Mouse (Mus musculus): ENCODE data around the gene Angptl6. TPM values are rescaled to one million over a fixed set of nuclear protein-coding genes. Genes with fewer than 3 reads are reported as not detected.
A peak's percentile ranks its signal among the peaks of the same experiment; 100 is the strongest.

Gene Angptl6
- polyA plus RNA-seq, 2 experiments: 6.8 to 8.1 TPM

- Histone ChIP-seq H3K4me3 (ENCODE audit: insufficient read depth in 1 of 2, low read depth in 2 of 2, low read length in 2 of 2) (no peak overlapping the region), H3K27me3 (ENCODE audit: control insufficient read depth, insufficient read depth, low read length) (no peaks in the 10 kb centered on the region), H3K27ac (no peak overlapping the region), H3K36me3 (replicated peaks; ENCODE audit: control insufficient read depth, insufficient read depth, low read depth) (peaks cover 30% of the 10 kb centered on the region), H3K4me1 (replicated peaks; ENCODE audit: control insufficient read depth in 2 of 2, insufficient read depth in 2 of 2, low read length in 1 of 2) (peaks cover 9 to 15% of the 10 kb centered on the region in 2 experiments), H3K9me3 (ENCODE audit: control insufficient read depth, low read length) (no peaks in the 10 kb centered on the region; the same call in 1 of the 2 replicates), H3K9ac (replicated peaks) (no peak overlapping the region), H3K4me2 (ENCODE audit: low read depth) (peak overlapping the region; percentile 82)
- no peak for DNase-seq (ENCODE audit: low read depth in 3 of 3, low spot score in 3 of 3)
- TF ChIP-seq CTCF (IDR thresholded peaks at IDR 0.05; ENCODE audit: low read depth): no peak
- TF ChIP-seq EP300 (IDR thresholded peaks at IDR 0.05; ENCODE audit: low read depth): no peak
- 84% methylated on average over 6 of the region's 6 CpGs for WGBS (ENCODE audit: insufficient replicate concordance)
- no peak for ATAC-seq (ENCODE audit: insufficient read depth)
These were observed 7.7 kb upstream of the Angptl6 start for GRCm38 (mm10) chr9:20887191-20887590.

- Histone ChIP-seq H3K9ac (replicated peaks) (no peak overlapping the region), H3K36me3 (replicated peaks; ENCODE audit: control insufficient read depth, insufficient read depth, low read depth) (peaks cover 24% of the 10 kb centered on the region), H3K4me3 (ENCODE audit: insufficient read depth in 1 of 2, low read depth in 2 of 2, low read length in 2 of 2) (no peak overlapping the region), H3K27me3 (ENCODE audit: control insufficient read depth, insufficient read depth, low read length) (no peaks in the 10 kb centered on the region), H3K27ac (no peak overlapping the region), H3K4me2 (ENCODE audit: low read depth) (no peak overlapping the region), H3K9me3 (ENCODE audit: control insufficient read depth, low read length) (no peaks in the 10 kb centered on the region; the same call in 1 of the 2 replicates), H3K4me1 (replicated peaks; ENCODE audit: control insufficient read depth in 2 of 2, insufficient read depth in 2 of 2, low read length in 1 of 2) (peaks cover 9 to 15% of the 10 kb centered on the region in 2 experiments)
- DNase-seq (ENCODE audit: low read depth in 3 of 3, low spot score in 3 of 3): no peak
- 85% methylated on average over 2 of the region's 2 CpGs for WGBS (ENCODE audit: insufficient replicate concordance)
- TF ChIP-seq EP300 (IDR thresholded peaks at IDR 0.05; ENCODE audit: low read depth): no peak
- TF ChIP-seq CTCF (IDR thresholded peaks at IDR 0.05; ENCODE audit: low read depth): no peak
- ATAC-seq (ENCODE audit: insufficient read depth): no peak
These were observed 7.0 kb upstream of the Angptl6 start for GRCm38 (mm10) chr9:20886563-20886962.

GRCm38 (mm10) chr9:20878710-20879065, 839 bp downstream of the Angptl6 start:
- no peaks in the 10 kb centered on the region for H3K36me3 ChIP-seq (replicated peaks; ENCODE audit: control insufficient read depth, insufficient read depth, low read depth)
- no peak for DNase-seq (ENCODE audit: low read depth in 3 of 3, low spot score in 3 of 3)
- no peaks in the 10 kb centered on the region for H3K9me3 ChIP-seq (ENCODE audit: control insufficient read depth, low read length)
- H3K4me2 ChIP-seq (ENCODE audit: low read depth): peak overlapping the region; percentile 92
- peak overlapping the region; percentile 81 for H3K27ac ChIP-seq
- TF ChIP-seq CTCF (IDR thresholded peaks at IDR 0.05; ENCODE audit: low read depth): no peak
- no peak for TF ChIP-seq EP300 (IDR thresholded peaks at IDR 0.05; ENCODE audit: low read depth)
- peak overlapping the region; percentile 47 to 57 for H3K4me3 ChIP-seq (ENCODE audit: insufficient read depth in 1 of 2, low read depth in 2 of 2, low read length in 2 of 2)
- no peak for ATAC-seq (ENCODE audit: insufficient read depth)
- H3K4me1 ChIP-seq (replicated peaks; ENCODE audit: control insufficient read depth in 2 of 2, insufficient read depth in 2 of 2, low read length in 1 of 2): peaks cover 4 to 6% of the 10 kb centered on the region in 2 experiments
- WGBS (ENCODE audit: insufficient replicate concordance): 21% methylated on average over 10 of the region's 10 CpGs
- peak overlapping the region; percentile 77 for H3K9ac ChIP-seq (replicated peaks)
- no peaks in the 10 kb centered on the region for H3K27me3 ChIP-seq (ENCODE audit: control insufficient read depth, insufficient read depth, low read length)

GRCm38 (mm10) chr9:20878041-20878709, 1.4 kb downstream of the Angptl6 start:
- peak overlapping the region; percentile 81 for H3K27ac ChIP-seq
- peak overlapping the region; percentile 92 for H3K4me2 ChIP-seq (ENCODE audit: low read depth)
- H3K27me3 ChIP-seq (ENCODE audit: control insufficient read depth, insufficient read depth, low read length): no peaks in the 10 kb centered on the region
- ATAC-seq (ENCODE audit: insufficient read depth) (peak; percentile 94), DNase-seq (ENCODE audit: low read depth in 3 of 3, low spot score in 3 of 3) (peak; percentile 95 to 97 (median 96))
- H3K36me3 ChIP-seq (replicated peaks; ENCODE audit: control insufficient read depth, insufficient read depth, low read depth): no peaks in the 10 kb centered on the region
- H3K4me1 ChIP-seq (replicated peaks; ENCODE audit: control insufficient read depth in 2 of 2, insufficient read depth in 2 of 2, low read length in 1 of 2): peaks cover 4 to 6% of the 10 kb centered on the region in 2 experiments
- no peaks in the 10 kb centered on the region for H3K9me3 ChIP-seq (ENCODE audit: control insufficient read depth, low read length)
- under 1% methylated on average over 69 of the region's 69 CpGs for WGBS (ENCODE audit: insufficient replicate concordance)
- TF ChIP-seq CTCF (IDR thresholded peaks at IDR 0.05; ENCODE audit: low read depth) (peak; percentile 92), EP300 (IDR thresholded peaks at IDR 0.05; ENCODE audit: low read depth) (no peak)
- H3K4me3 ChIP-seq (ENCODE audit: insufficient read depth in 1 of 2, low read depth in 2 of 2, low read length in 2 of 2): peak overlapping the region; percentile 47 to 57
- peak overlapping the region; percentile 77 for H3K9ac ChIP-seq (replicated peaks)

- Histone ChIP-seq H3K9me3 (ENCODE audit: control insufficient read depth, low read length) (no peaks in the 10 kb centered on the region), H3K27me3 (ENCODE audit: control insufficient read depth, insufficient read depth, low read length) (no peaks in the 10 kb centered on the region), H3K27ac (peak overlapping the region; percentile 48), H3K4me2 (ENCODE audit: low read depth) (peak overlapping the region; percentile 92), H3K4me3 (ENCODE audit: insufficient read depth in 1 of 2, low read depth in 2 of 2, low read length in 2 of 2) (peak overlapping the region; percentile 28 to 57), H3K36me3 (replicated peaks; ENCODE audit: control insufficient read depth, insufficient read depth, low read depth) (no peaks in the 10 kb centered on the region), H3K4me1 (replicated peaks; ENCODE audit: control insufficient read depth in 2 of 2, insufficient read depth in 2 of 2, low read length in 1 of 2) (peaks cover 4 to 6% of the 10 kb centered on the region in 2 experiments), H3K9ac (replicated peaks) (peak overlapping the region; percentile 49)
- WGBS (ENCODE audit: insufficient replicate concordance): 29% methylated on average over 14 of the region's 14 CpGs
- TF ChIP-seq CTCF (IDR thresholded peaks at IDR 0.05; ENCODE audit: low read depth): peak; percentile 25; the same call in 1 of the 2 replicates
- TF ChIP-seq EP300 (IDR thresholded peaks at IDR 0.05; ENCODE audit: low read depth): no peak
- ATAC-seq (ENCODE audit: insufficient read depth) (no peak), DNase-seq (ENCODE audit: low read depth in 3 of 3, low spot score in 3 of 3) (no peak)
These were observed 2.1 kb downstream of the Angptl6 start for GRCm38 (mm10) chr9:20877118-20878040.
